Mouse (Mus musculus) T-helper 17 cell (primary cell): ENCODE measurements around the gene Gm4869.

ENCODE experiments used
- in situ Hi-C, 2 experiments: fragments of 300-600 bp; cut with MboI, MseI; formaldehyde crosslinking; loops; 1 replicate in 1 of 2; 2 replicates in 1 of 2; pipeline ENCODE4 v1.15.1; 2025; ENCODE audit warnings: high pct_unique_total_duplicates in 2 of 2

Gene Gm4869

DNA sequence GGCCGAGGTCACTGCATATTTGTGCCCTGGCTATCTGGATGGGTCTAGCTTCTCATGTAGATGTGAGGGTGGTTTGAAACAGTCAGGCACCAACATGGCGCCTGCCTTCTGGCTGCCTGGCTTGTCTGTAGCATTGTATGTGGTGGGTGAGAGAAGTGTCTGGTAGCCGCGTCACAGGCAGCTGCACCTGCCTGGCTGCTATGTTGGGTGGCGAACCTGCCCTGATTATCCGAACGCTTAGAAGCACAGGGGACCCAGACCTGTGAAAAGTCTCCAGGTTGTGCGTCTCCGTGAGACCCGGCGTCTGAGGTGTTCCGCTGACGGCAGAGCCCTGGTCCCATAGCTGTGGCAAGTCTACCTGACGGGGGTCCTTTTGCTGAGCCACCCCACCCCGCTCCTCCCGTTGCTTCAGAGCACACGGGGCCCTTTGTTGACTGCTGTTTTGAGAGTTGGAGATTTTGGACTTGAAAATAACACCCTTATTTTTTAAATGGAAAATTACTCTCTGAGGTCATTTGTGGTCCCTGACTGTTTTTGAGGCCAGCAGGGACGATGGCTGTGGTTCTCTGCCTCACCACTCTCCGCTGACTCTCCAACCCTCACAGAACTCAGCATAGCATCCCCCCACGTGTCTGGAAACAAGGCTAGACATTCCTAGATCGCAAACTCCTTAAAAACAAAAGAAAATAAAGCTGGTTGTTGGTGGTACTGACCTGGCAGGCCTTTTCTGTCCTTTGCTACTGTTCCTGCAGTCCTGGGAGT lies 71.9 kb downstream of the Gm4869 start:
- in situ Hi-C loops = loop anchor here in 1 of 2 experiments (25.0 kb wide), 1 partner anchor 1895 kb away; the partner anchor contains the start of gene Foxk1

GRCm38 (mm10) chr5:140517921-140518230 lies 72.4 kb downstream of the Gm4869 start:
- in situ Hi-C loops = loop anchor here in 1 of 2 experiments (25.0 kb wide), 1 partner anchor 1894 kb away; the partner anchor contains the start of gene Foxk1

GRCm38 (mm10) chr5:140521196-140521595 lies 75.8 kb downstream of the Gm4869 start:
- in situ Hi-C loops = loop anchor here in 1 of 2 experiments (10.0 to 25.0 kb wide), 2 partner anchors 46 to 1891 kb away; partner anchors contain the start of gene Foxk1

GRCm38 (mm10) chr5:140526754-140527153 lies 81.3 kb downstream of the Gm4869 start:
- in situ Hi-C loops = loop anchor here in 1 of 2 experiments (10.0 kb wide), 1 partner anchor 52 kb away; no protein-coding TSS in a partner anchor

- in situ Hi-C loops = loop anchor here in 1 of 2 experiments (5.0 kb wide), 1 partner anchor 61 kb away; no protein-coding TSS in a partner anchor
These were observed 92.8 kb downstream of the Gm4869 start for GRCm38 (mm10) chr5:140538111-140538683.

- in situ Hi-C loops = loop anchor here (5.0 kb wide), 1 partner anchor 77 kb away; no protein-coding TSS in a partner anchor
These were observed 94.7 kb downstream of the Gm4869 start for GRCm38 (mm10) chr5:140540106-140540505.

- in situ Hi-C loops = loop anchor here (5.0 kb wide), 1 partner anchor 74 kb away; no protein-coding TSS in a partner anchor
These were observed 97.5 kb downstream of the Gm4869 start for GRCm38 (mm10) chr5:140542811-140543575.
